Mouse (Mus musculus): ENCODE results near the gene Tead1.

GRCm38 (mm10) chr7:112838131-112838530 lies 159.0 kb downstream of the Tead1 start:
- TF ChIP-seq CTCF (IDR thresholded peaks at IDR 0.05; ENCODE audit: control insufficient read depth, insufficient read depth, insufficient replicate concordance, low read depth, low read length) (no peak), POLR2A (IDR thresholded peaks at IDR 0.05; ENCODE audit: control insufficient read depth, low read depth, low read length) (no peak)

Measured in testis, adult 2 months (tissue).